Mouse (Mus musculus) liver, embryonic 13.5 days (tissue): Measurements from ENCODE around the gene Rab13. TPM values are rescaled to one million over a fixed set of nuclear protein-coding genes. Genes with fewer than 3 reads are reported as not detected.
A peak's percentile ranks its signal among the peaks of the same experiment; 100 is the strongest.

ENCODE experiments used
- ATAC-seq: fragments of 200-750 bp; cut with Nextera tagmentation; 2 replicates; pipeline ENCODE4 v1.8.0; 2017; ENCODE audit warnings: low read depth, mild to moderate bottlenecking, moderate number of reproducible peaks, moderate library complexity
- DNase-seq: peaks from one replicate; pipeline ENCODE4 v3.0.0; 2022
- H3K27ac ChIP-seq: fragments of 300-500 bp; sonication (generic); 2 replicates; pipeline ENCODE4 v1.5.1; 2015; ENCODE audit warnings: moderate library complexity, mild to moderate bottlenecking, inconsistent platforms
- H3K27me3 ChIP-seq: fragments of 300-500 bp; sonication (generic); 2 replicates; pipeline ENCODE4 v1.6.1; 2015; ENCODE audit warnings: mild to moderate bottlenecking, inconsistent platforms
- H3K36me3 ChIP-seq: fragments of 300-500 bp; sonication (generic); 2 replicates; pipeline ENCODE4 v1.6.1; 2015; ENCODE audit warnings: mild to moderate bottlenecking, inconsistent platforms
- H3K4me1 ChIP-seq: fragments of 300-500 bp; sonication (generic); replicated peaks from 2 replicates; pipeline ENCODE4 v1.6.1; 2015; ENCODE audit warnings: inconsistent platforms
- H3K4me2 ChIP-seq: fragments of 300-500 bp; sonication (generic); 2 replicates; pipeline ENCODE4 v1.6.1; 2015; ENCODE audit warnings: inconsistent platforms, mild to moderate bottlenecking, moderate library complexity
- H3K4me3 ChIP-seq: fragments of 300-500 bp; sonication (generic); replicated peaks from 2 replicates; pipeline ENCODE4 v1.5.1; 2015; ENCODE audit warnings: mild to moderate bottlenecking, inconsistent platforms
- H3K9ac ChIP-seq: fragments of 300-500 bp; sonication (generic); 2 replicates; pipeline ENCODE4 v1.6.1; 2015; ENCODE audit warnings: mild to moderate bottlenecking, inconsistent platforms
- H3K9me3 ChIP-seq: fragments of 300-500 bp; sonication (generic); replicated peaks from 2 replicates; pipeline ENCODE4 v1.6.1; 2016; ENCODE audit warnings: inconsistent platforms
- WGBS: fragments of 180-500 bp; shearing (Covaris S2); methylation state at CpG from one replicate; pipeline ENCODE4 v1.1.7; 2015; ENCODE audit not compliant: insufficient replicate concordance; 5-methylcytosine and 5-hydroxymethylcytosine counted together
- polyA plus RNA-seq: library from polyadenylated mRNA; unstranded; fragments of >200 nt; fragmentation: Nextera tagmentation; extraction: Ambion mirVana; gene quantifications from 2 replicates; pipeline ENCODE4 v1.2.1, GENCODE M21; 2015

Gene Rab13
- polyA plus RNA-seq, 1 experiment from 2014 or later, result 5.9 TPM

GRCm38 (mm10) chr3:90209908-90210566 lies 3.5 kb upstream of the Rab13 start:
- Histone ChIP-seq H3K4me3 (no peak overlapping the region), H3K9me3 (no peaks in the 10 kb centered on the region), H3K9ac (0 out of 2 replicates have a peak overlapping the region, but pooled peaks have one; percentile 32), H3K4me2 (peak overlapping the region; percentile 94; the same call in 1 of the 2 replicates), H3K36me3 (peaks cover 62% of the 10 kb centered on the region), H3K27me3 (no peaks in the 10 kb centered on the region), H3K4me1 (peaks cover 46% of the 10 kb centered on the region), H3K27ac (no peak overlapping the region)
- ATAC-seq, result no peak
- no peak for DNase-seq
- WGBS, result 86% methylated on average over 5 of the region's 5 CpGs

- ATAC-seq, result no peak
Observed at GRCm38 (mm10) chr3:90211475-90212398, 1.8 kb upstream of the Rab13 start.

GRCm38 (mm10) chr3:90212723-90213122 lies 772 bp upstream of the Rab13 start:
- Histone ChIP-seq H3K4me2 (peak overlapping the region; percentile 94), H3K9ac (peak overlapping the region; percentile 92), H3K27ac (peak overlapping the region; percentile 83), H3K4me3 (peak overlapping the region; percentile 86), H3K4me1 (peaks cover 46% of the 10 kb centered on the region), H3K27me3 (no peaks in the 10 kb centered on the region), H3K36me3 (peaks cover 51% of the 10 kb centered on the region), H3K9me3 (no peaks in the 10 kb centered on the region)
- ATAC-seq (no peak), DNase-seq (no peak)
- 5% methylated on average over 5 of the region's 5 CpGs for WGBS

More at GRCm38 (mm10) chr3:90211475-90212398, 1.8 kb upstream of the Rab13 start:
- DNase-seq, result no peak
- Histone ChIP-seq H3K9me3 (no peaks in the 10 kb centered on the region), H3K36me3 (peaks cover 58% of the 10 kb centered on the region), H3K27ac (peak overlapping the region; percentile 32), H3K9ac (peak overlapping the region; percentile 92), H3K4me3 (peak overlapping the region; percentile 86), H3K4me2 (peak overlapping the region; percentile 94), H3K4me1 (peaks cover 46% of the 10 kb centered on the region), H3K27me3 (no peaks in the 10 kb centered on the region)
- 36% methylated on average over 13 of the region's 13 CpGs for WGBS

GRCm38 (mm10) chr3:90213956-90214684 lies 625 bp downstream of the Rab13 start:
- H3K9ac ChIP-seq, result peak overlapping the region; percentile 92
- peak; percentile 41; the same call in 1 of the 2 replicates for ATAC-seq
- peaks cover 37% of the 10 kb centered on the region for H3K36me3 ChIP-seq
- WGBS, result 14% methylated on average over 12 of the region's 12 CpGs
- H3K9me3 ChIP-seq, result no peaks in the 10 kb centered on the region
- no peak for DNase-seq
- H3K4me1 ChIP-seq, result peaks cover 40% of the 10 kb centered on the region
- peak overlapping the region; percentile 86 for H3K4me3 ChIP-seq
- H3K27me3 ChIP-seq, result no peaks in the 10 kb centered on the region
- peak overlapping the region; percentile 94 for H3K4me2 ChIP-seq
- peak overlapping the region; percentile 83 for H3K27ac ChIP-seq

- WGBS, result 22% methylated on average over 1 of the region's 1 CpGs
- DNase-seq, result no peak
Observed at GRCm38 (mm10) chr3:90215825-90216380, 2.4 kb downstream of the Rab13 start.

GRCm38 (mm10) chr3:90220088-90220487 lies 6.6 kb downstream of the Rab13 start:
- DNase-seq (no peak), ATAC-seq (peak; percentile 35; the same call in 1 of the 2 replicates)
- peak overlapping the region; percentile 62 for H3K4me3 ChIP-seq
- no peaks in the 10 kb centered on the region; the same call in 1 of the 2 replicates for H3K36me3 ChIP-seq
- peak overlapping the region; percentile 72 for H3K27ac ChIP-seq
- peak overlapping the region; percentile 72 for H3K9ac ChIP-seq
- H3K4me1 ChIP-seq, result peaks cover 35% of the 10 kb centered on the region
- H3K27me3 ChIP-seq, result no peaks in the 10 kb centered on the region
- H3K9me3 ChIP-seq, result no peaks in the 10 kb centered on the region
- 12% methylated on average over 6 of the region's 6 CpGs for WGBS
- peak overlapping the region; percentile 82 for H3K4me2 ChIP-seq

More at GRCm38 (mm10) chr3:90215825-90216380, 2.4 kb downstream of the Rab13 start:
- Histone ChIP-seq H3K4me1 (peaks cover 40% of the 10 kb centered on the region), H3K27me3 (no peaks in the 10 kb centered on the region), H3K4me2 (no peak overlapping the region), H3K4me3 (no peak overlapping the region), H3K36me3 (peaks cover 20% of the 10 kb centered on the region), H3K27ac (no peak overlapping the region), H3K9ac (no peak overlapping the region), H3K9me3 (no peaks in the 10 kb centered on the region)
- no peak for ATAC-seq

GRCm38 (mm10) chr3:90220531-90220951 lies 7.0 kb downstream of the Rab13 start:
- ATAC-seq (peak; percentile 73), DNase-seq (peak; percentile 29)
- Histone ChIP-seq H3K27ac (peak overlapping the region; percentile 72), H3K4me2 (peak overlapping the region; percentile 82), H3K9me3 (no peaks in the 10 kb centered on the region), H3K4me3 (peak overlapping the region; percentile 62), H3K4me1 (peaks cover 35% of the 10 kb centered on the region), H3K9ac (peak overlapping the region; percentile 72), H3K27me3 (no peaks in the 10 kb centered on the region), H3K36me3 (no peaks in the 10 kb centered on the region; the same call in 1 of the 2 replicates)
- WGBS, result under 1% methylated on average over 20 of the region's 20 CpGs

- peaks cover 35% of the 10 kb centered on the region for H3K4me1 ChIP-seq
- no peaks in the 10 kb centered on the region for H3K9me3 ChIP-seq
- peak overlapping the region; percentile 62 for H3K4me3 ChIP-seq
- no peak for DNase-seq
- 0 out of 2 replicates have a peak, but pooled peaks have one; percentile 19 for ATAC-seq
- H3K4me2 ChIP-seq, result peak overlapping the region; percentile 82
- WGBS, result 9% methylated on average over 5 of the region's 5 CpGs
- H3K36me3 ChIP-seq, result no peaks in the 10 kb centered on the region; the same call in 1 of the 2 replicates
- H3K9ac ChIP-seq, result peak overlapping the region; percentile 72
- no peak overlapping the region for H3K27ac ChIP-seq
- no peaks in the 10 kb centered on the region for H3K27me3 ChIP-seq
Observed at GRCm38 (mm10) chr3:90221123-90221522, 7.6 kb downstream of the Rab13 start.

GRCm38 (mm10) chr3:90222455-90222854 lies 9.0 kb downstream of the Rab13 start:
- DNase-seq, result no peak
- no peak overlapping the region for H3K4me2 ChIP-seq
- H3K4me3 ChIP-seq, result no peak overlapping the region
- H3K27me3 ChIP-seq, result no peaks in the 10 kb centered on the region
- peaks cover 35% of the 10 kb centered on the region for H3K4me1 ChIP-seq
- no peak overlapping the region for H3K27ac ChIP-seq
- WGBS, result 73% methylated on average over 4 of the region's 4 CpGs
- ATAC-seq, result no peak
- no peaks in the 10 kb centered on the region for H3K9me3 ChIP-seq
- no peaks in the 10 kb centered on the region; the same call in 1 of the 2 replicates for H3K36me3 ChIP-seq
- H3K9ac ChIP-seq, result no peak overlapping the region

GRCm38 (mm10) chr3:90222941-90223340 lies 9.4 kb downstream of the Rab13 start:
- Histone ChIP-seq H3K4me1 (peaks cover 35% of the 10 kb centered on the region), H3K27ac (no peak overlapping the region), H3K4me3 (no peak overlapping the region), H3K9me3 (no peaks in the 10 kb centered on the region), H3K27me3 (no peaks in the 10 kb centered on the region), H3K4me2 (no peak overlapping the region), H3K36me3 (no peaks in the 10 kb centered on the region; the same call in 1 of the 2 replicates), H3K9ac (no peak overlapping the region)
- no peak for ATAC-seq
- DNase-seq, result no peak
- WGBS, result 30% methylated on average over 3 of the region's 3 CpGs
